Mouse (Mus musculus) liver, embryonic 13.5 days (tissue): ENCODE measurements at regions not wholly inside any gene's neighbourhood (a gene's known extent, or its start where the extent isn't known, plus 50 kb on each side); places are given as distances from the start of the nearest gene placed in this dataset.

Source experiments
- ATAC-seq: fragments of 200-750 bp; cut with Nextera tagmentation; 2 replicates; pipeline ENCODE4 v1.8.0; 2017; ENCODE audit warnings: low read depth, mild to moderate bottlenecking, moderate number of reproducible peaks, moderate library complexity
- DNase-seq: peaks from one replicate; pipeline ENCODE4 v3.0.0; 2022
- H3K27ac ChIP-seq: fragments of 300-500 bp; sonication (generic); 2 replicates; pipeline ENCODE4 v1.5.1; 2015; ENCODE audit warnings: moderate library complexity, mild to moderate bottlenecking, inconsistent platforms
- H3K27me3 ChIP-seq: fragments of 300-500 bp; sonication (generic); 2 replicates; pipeline ENCODE4 v1.6.1; 2015; ENCODE audit warnings: mild to moderate bottlenecking, inconsistent platforms
- H3K36me3 ChIP-seq: fragments of 300-500 bp; sonication (generic); 2 replicates; pipeline ENCODE4 v1.6.1; 2015; ENCODE audit warnings: mild to moderate bottlenecking, inconsistent platforms
- H3K4me1 ChIP-seq: fragments of 300-500 bp; sonication (generic); replicated peaks from 2 replicates; pipeline ENCODE4 v1.6.1; 2015; ENCODE audit warnings: inconsistent platforms
- H3K4me2 ChIP-seq: fragments of 300-500 bp; sonication (generic); 2 replicates; pipeline ENCODE4 v1.6.1; 2015; ENCODE audit warnings: inconsistent platforms, mild to moderate bottlenecking, moderate library complexity
- H3K4me3 ChIP-seq: fragments of 300-500 bp; sonication (generic); replicated peaks from 2 replicates; pipeline ENCODE4 v1.5.1; 2015; ENCODE audit warnings: mild to moderate bottlenecking, inconsistent platforms
- H3K9ac ChIP-seq: fragments of 300-500 bp; sonication (generic); 2 replicates; pipeline ENCODE4 v1.6.1; 2015; ENCODE audit warnings: mild to moderate bottlenecking, inconsistent platforms
- H3K9me3 ChIP-seq: fragments of 300-500 bp; sonication (generic); replicated peaks from 2 replicates; pipeline ENCODE4 v1.6.1; 2016; ENCODE audit warnings: inconsistent platforms
- WGBS: fragments of 180-500 bp; shearing (Covaris S2); methylation state at CpG from one replicate; pipeline ENCODE4 v1.1.7; 2015; ENCODE audit not compliant: insufficient replicate concordance; 5-methylcytosine and 5-hydroxymethylcytosine counted together

GRCm38 (mm10) chr12:77067938-77068337 lies 105.9 kb upstream of the Max start:
- Histone ChIP-seq H3K36me3 (no peaks in the 10 kb centered on the region), H3K9me3 (no peaks in the 10 kb centered on the region), H3K9ac (no peak overlapping the region), H3K4me1 (peaks cover 23% of the 10 kb centered on the region; the same call in 1 of the 2 replicates), H3K4me2 (no peak overlapping the region), H3K27ac (no peak overlapping the region), H3K4me3 (no peak overlapping the region), H3K27me3 (no peaks in the 10 kb centered on the region)
- ATAC-seq = no peak
- WGBS = 61% methylated on average over 5 of the region's 5 CpGs
- DNase-seq = no peak

- H3K9me3 ChIP-seq = no peaks in the 10 kb centered on the region
- H3K36me3 ChIP-seq = no peaks in the 10 kb centered on the region
- no peak overlapping the region for H3K27ac ChIP-seq
- H3K4me3 ChIP-seq = no peak overlapping the region
- no peak overlapping the region for H3K9ac ChIP-seq
- ATAC-seq = no peak
- H3K4me1 ChIP-seq = peaks cover 23% of the 10 kb centered on the region; the same call in 1 of the 2 replicates
- H3K4me2 ChIP-seq = no peak overlapping the region
- 20% methylated on average over 5 of the region's 5 CpGs for WGBS
- DNase-seq = no peak
- H3K27me3 ChIP-seq = no peaks in the 10 kb centered on the region
Measured at GRCm38 (mm10) chr12:77067115-77067514, 105.1 kb upstream of the Max start.

GRCm38 (mm10) chr12:77065645-77066512 lies 103.9 kb upstream of the Max start:
- Histone ChIP-seq H3K4me1 (peaks cover 31% of the 10 kb centered on the region), H3K27me3 (no peaks in the 10 kb centered on the region), H3K9me3 (no peaks in the 10 kb centered on the region), H3K9ac (no peak overlapping the region), H3K36me3 (no peaks in the 10 kb centered on the region), H3K4me3 (no peak overlapping the region), H3K27ac (no peak overlapping the region), H3K4me2 (no peak overlapping the region)
- ATAC-seq = no peak
- DNase-seq = no peak
- 33% methylated on average over 6 of the region's 6 CpGs for WGBS

DNA sequence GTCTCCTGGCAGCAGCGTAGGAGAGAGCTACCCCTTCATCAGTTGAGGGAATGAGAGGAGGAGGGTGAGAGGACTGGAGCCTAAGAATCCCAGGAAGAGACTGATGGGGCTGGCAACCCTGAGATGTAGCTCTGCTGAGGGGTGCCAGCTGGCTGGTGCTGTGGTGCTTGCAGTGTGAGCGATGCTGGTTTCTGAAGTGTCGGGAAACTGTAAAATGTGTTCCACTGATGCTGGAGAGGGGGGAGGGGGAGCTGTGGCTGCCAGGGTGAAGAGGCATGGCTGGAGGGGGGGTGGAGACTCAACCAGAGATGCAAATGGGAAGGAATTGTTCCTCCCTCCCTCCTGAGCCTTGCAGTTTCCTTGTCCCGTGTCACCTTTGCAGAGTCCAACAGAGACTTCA lies 102.0 kb upstream of the Max start:
- Histone ChIP-seq H3K27ac (no peak overlapping the region), H3K9me3 (no peaks in the 10 kb centered on the region), H3K4me2 (no peak overlapping the region), H3K4me1 (peaks cover 43% of the 10 kb centered on the region), H3K4me3 (no peak overlapping the region), H3K36me3 (no peaks in the 10 kb centered on the region), H3K9ac (no peak overlapping the region), H3K27me3 (no peaks in the 10 kb centered on the region)
- 52% methylated on average over 4 of the region's 4 CpGs for WGBS
- no peak for ATAC-seq
- DNase-seq = no peak

DNA sequence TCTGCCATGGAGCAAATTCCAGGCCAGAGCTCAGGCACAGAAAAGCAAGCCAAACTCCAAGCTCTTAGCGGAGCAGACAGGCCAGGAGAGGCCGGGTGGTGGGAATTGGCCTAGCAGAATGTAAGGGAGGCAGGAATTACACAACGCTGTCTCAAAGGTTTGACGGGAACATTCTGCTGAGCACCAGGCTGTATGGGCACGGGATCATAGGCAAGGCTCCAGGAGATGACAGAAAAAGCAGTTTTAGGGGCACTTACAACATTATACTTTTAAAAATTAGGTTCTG lies 99.5 kb upstream of the Max start:
- Histone ChIP-seq H3K4me1 (peaks cover 52% of the 10 kb centered on the region), H3K36me3 (no peaks in the 10 kb centered on the region), H3K4me3 (no peak overlapping the region), H3K27me3 (no peaks in the 10 kb centered on the region), H3K4me2 (no peak overlapping the region), H3K27ac (peak overlapping the region; percentile 15; the same call in 1 of the 2 replicates), H3K9ac (no peak overlapping the region), H3K9me3 (no peaks in the 10 kb centered on the region)
- ATAC-seq = no peak
- WGBS = 78% methylated on average over 5 of the region's 5 CpGs
- no peak for DNase-seq

DNA sequence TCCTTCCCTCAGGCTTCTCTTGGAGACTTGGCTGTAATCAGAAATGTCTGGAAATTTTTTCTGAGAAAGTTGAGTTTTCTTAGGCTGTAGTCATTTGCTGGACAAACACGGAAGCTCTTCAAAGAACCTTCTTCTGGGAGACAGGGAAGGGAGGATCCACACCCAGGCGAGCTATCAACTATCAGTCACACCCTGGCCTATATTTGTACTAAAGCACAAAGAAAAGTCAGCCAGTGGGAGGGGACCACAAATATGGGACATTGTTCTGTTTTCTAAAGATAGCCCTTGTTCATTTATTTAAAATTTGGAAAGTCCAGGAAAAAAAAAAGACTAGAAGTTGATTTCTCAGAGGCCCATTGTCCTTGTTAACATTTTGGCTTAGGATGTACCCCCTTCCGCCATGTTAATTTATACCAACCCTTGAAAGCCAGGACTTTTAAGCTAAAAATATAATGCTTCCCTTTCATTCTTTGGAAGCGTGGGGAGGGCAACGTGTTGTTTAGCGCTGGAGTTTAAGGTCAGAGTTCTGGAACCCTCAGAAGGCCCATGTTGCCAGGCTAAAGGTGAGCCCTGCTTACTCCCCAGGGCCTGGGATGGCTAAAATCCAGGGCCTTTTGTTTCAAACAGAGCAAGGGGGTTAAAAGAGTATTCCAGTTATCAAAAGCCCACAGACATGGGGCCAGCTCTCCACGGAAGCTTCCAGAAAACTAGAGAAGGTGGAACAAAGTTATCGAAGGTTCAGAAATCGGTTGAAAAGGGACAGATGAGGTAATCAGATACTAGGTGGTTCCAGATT lies 99.0 kb upstream of the Max start:
- H3K9ac ChIP-seq = peak overlapping the region; percentile 57; the same call in 1 of the 2 replicates
- H3K4me3 ChIP-seq = peak overlapping the region; percentile 52
- H3K9me3 ChIP-seq = no peaks in the 10 kb centered on the region
- H3K4me2 ChIP-seq = peak overlapping the region; percentile 71
- H3K4me1 ChIP-seq = peaks cover 53% of the 10 kb centered on the region
- no peak for DNase-seq
- peak overlapping the region; percentile 62 for H3K27ac ChIP-seq
- H3K36me3 ChIP-seq = no peaks in the 10 kb centered on the region
- ATAC-seq = peak; percentile 68
- H3K27me3 ChIP-seq = no peaks in the 10 kb centered on the region
- 47% methylated on average over 9 of the region's 9 CpGs for WGBS

GRCm38 (mm10) chr12:77060060-77060695 lies 98.2 kb upstream of the Max start:
- H3K27me3 ChIP-seq = no peaks in the 10 kb centered on the region
- peak; percentile 12 for DNase-seq
- peak overlapping the region; percentile 62 for H3K27ac ChIP-seq
- H3K9me3 ChIP-seq = no peaks in the 10 kb centered on the region
- H3K4me3 ChIP-seq = peak overlapping the region; percentile 52
- H3K4me1 ChIP-seq = peaks cover 55% of the 10 kb centered on the region
- H3K36me3 ChIP-seq = no peaks in the 10 kb centered on the region
- H3K9ac ChIP-seq = peak overlapping the region; percentile 57
- ATAC-seq = peak; percentile 66
- peak overlapping the region; percentile 71 for H3K4me2 ChIP-seq
- WGBS = 5% methylated on average over 16 of the region's 16 CpGs

- WGBS = 41% methylated on average over 4 of the region's 4 CpGs
- H3K9me3 ChIP-seq = no peaks in the 10 kb centered on the region
- no peak for ATAC-seq
- H3K27me3 ChIP-seq = no peaks in the 10 kb centered on the region
- no peaks in the 10 kb centered on the region for H3K36me3 ChIP-seq
- peaks cover 55% of the 10 kb centered on the region for H3K4me1 ChIP-seq
- H3K9ac ChIP-seq = peak overlapping the region; percentile 57
- peak overlapping the region; percentile 71 for H3K4me2 ChIP-seq
- peak overlapping the region; percentile 52 for H3K4me3 ChIP-seq
- DNase-seq = no peak
- peak overlapping the region; percentile 62 for H3K27ac ChIP-seq
Measured at GRCm38 (mm10) chr12:77059679-77060059, 97.7 kb upstream of the Max start.

DNA sequence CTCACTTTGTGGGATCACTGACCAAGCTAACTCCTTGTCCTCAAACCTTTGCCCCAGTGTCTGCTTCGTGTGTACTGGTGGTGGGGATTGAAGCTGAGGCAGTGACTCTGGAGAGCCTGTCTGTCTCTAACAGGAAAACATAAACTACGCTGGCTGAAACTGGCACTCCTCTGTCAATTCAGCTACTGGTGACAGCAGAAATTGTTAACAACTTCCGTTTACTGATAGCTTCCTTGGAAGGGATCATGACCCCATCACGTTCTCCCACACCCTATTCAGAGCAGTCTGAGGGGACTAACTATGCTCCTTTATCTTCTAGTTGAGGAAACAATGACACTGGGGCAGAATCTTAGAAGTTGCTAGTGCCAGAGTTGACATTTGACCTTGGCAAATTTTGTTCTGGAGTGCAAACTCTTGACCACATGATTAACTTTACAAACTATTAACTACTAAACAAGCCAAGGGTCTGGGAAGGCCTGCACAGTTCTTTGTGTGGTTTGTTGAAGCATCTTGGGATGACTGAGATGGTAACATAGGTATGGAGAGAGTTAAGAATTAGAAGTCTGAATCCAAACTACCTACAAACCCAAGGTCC lies 96.7 kb upstream of the Max start:
- 11% methylated on average over 4 of the region's 4 CpGs for WGBS
- Histone ChIP-seq H3K27me3 (no peaks in the 10 kb centered on the region), H3K27ac (0 out of 2 replicates have a peak overlapping the region, but pooled peaks have one; percentile 15), H3K4me1 (peaks cover 55% of the 10 kb centered on the region), H3K9ac (no peak overlapping the region), H3K4me2 (no peak overlapping the region), H3K9me3 (no peaks in the 10 kb centered on the region), H3K4me3 (no peak overlapping the region), H3K36me3 (no peaks in the 10 kb centered on the region)
- DNase-seq (no peak), ATAC-seq (no peak)

DNA sequence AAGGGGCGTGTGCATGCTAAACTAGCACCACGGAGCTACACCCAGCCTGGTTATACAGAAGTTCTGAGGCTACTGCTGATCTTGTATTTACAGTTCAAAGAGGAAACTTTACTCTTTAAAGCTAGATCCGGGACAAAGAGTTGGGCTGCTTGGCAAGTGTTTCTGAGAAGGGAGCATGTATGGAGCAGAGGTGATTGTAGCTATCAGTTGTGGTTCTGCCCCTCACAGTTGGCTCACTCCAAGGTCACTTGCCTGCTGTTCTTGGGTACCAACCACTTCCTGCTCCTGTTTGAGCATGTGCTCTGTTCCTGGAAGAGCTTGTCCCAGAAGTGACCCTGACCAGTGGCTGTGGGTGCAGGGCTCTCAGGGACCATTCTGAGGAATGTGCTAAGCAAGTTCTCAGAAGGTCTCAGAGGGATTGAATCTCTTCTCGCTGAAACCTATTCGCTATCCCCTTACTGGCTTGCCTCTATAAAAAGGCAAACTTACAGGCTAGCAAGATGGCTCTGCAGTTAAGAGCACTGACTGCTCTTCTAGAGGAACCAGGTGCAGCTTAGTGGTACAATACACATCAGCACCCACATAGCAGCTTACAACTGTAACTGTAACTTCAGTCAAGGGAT lies 94.9 kb upstream of the Max start:
- WGBS = 33% methylated on average over 5 of the region's 5 CpGs
- Histone ChIP-seq H3K9ac (no peak overlapping the region), H3K27ac (0 out of 2 replicates have a peak overlapping the region, but pooled peaks have one; percentile 25), H3K36me3 (no peaks in the 10 kb centered on the region), H3K4me2 (no peak overlapping the region), H3K4me3 (no peak overlapping the region), H3K27me3 (no peaks in the 10 kb centered on the region), H3K9me3 (no peaks in the 10 kb centered on the region), H3K4me1 (peaks cover 59% of the 10 kb centered on the region)
- peak; percentile 39 for ATAC-seq
- no peak for DNase-seq

GRCm38 (mm10) chr12:77054700-77055099 lies 92.7 kb upstream of the Max start:
- Histone ChIP-seq H3K4me3 (no peak overlapping the region), H3K27ac (no peak overlapping the region), H3K9ac (no peak overlapping the region), H3K4me2 (no peak overlapping the region), H3K4me1 (peaks cover 39% of the 10 kb centered on the region), H3K36me3 (no peaks in the 10 kb centered on the region), H3K9me3 (no peaks in the 10 kb centered on the region), H3K27me3 (no peaks in the 10 kb centered on the region)
- no peak for ATAC-seq
- DNase-seq = no peak
- WGBS = 46% methylated on average over 5 of the region's 5 CpGs
